Mouse (Mus musculus) lung, embryonic 15.5 days (tissue): ENCODE results near the gene Ubiad1. TPM values are rescaled to one million over a fixed set of nuclear protein-coding genes. Genes with fewer than 3 reads are reported as not detected.
A peak's percentile ranks its signal among the peaks of the same experiment; 100 is the strongest.

Source experiments
- ATAC-seq: fragments of 200-750 bp; cut with Nextera tagmentation; 2 replicates; pipeline ENCODE4 v1.8.0; 2017; ENCODE audit warnings: moderate number of reproducible peaks, borderline replicate concordance; ENCODE audit not compliant: low FRiP score, low TSS enrichment; ENCODE audit errors: extremely low read depth
- H3K27ac ChIP-seq: fragments of 300-500 bp; sonication (generic); 2 replicates; pipeline ENCODE4 v1.5.1; 2015; ENCODE audit warnings: moderate library complexity, mild to moderate bottlenecking, inconsistent platforms
- H3K27me3 ChIP-seq: fragments of 300-500 bp; sonication (generic); 2 replicates; pipeline ENCODE4 v1.6.1; 2015; ENCODE audit warnings: inconsistent platforms
- H3K36me3 ChIP-seq: fragments of 300-500 bp; sonication (generic); 2 replicates; pipeline ENCODE4 v1.6.1; 2015; ENCODE audit warnings: inconsistent platforms
- H3K4me1 ChIP-seq: fragments of 300-500 bp; sonication (generic); 2 replicates; pipeline ENCODE4 v1.6.1; 2015; ENCODE audit warnings: inconsistent platforms
- H3K4me2 ChIP-seq: fragments of 300-500 bp; sonication (generic); 2 replicates; pipeline ENCODE4 v1.6.1; 2015; ENCODE audit warnings: inconsistent platforms, mild to moderate bottlenecking, moderate library complexity
- H3K4me3 ChIP-seq: fragments of 300-500 bp; sonication (generic); 2 replicates; pipeline ENCODE4 v1.5.1; 2015; ENCODE audit warnings: mild to moderate bottlenecking, inconsistent platforms
- H3K9ac ChIP-seq: fragments of 300-500 bp; sonication (generic); 2 replicates; pipeline ENCODE4 v1.6.1; 2015; ENCODE audit warnings: inconsistent platforms
- H3K9me3 ChIP-seq: fragments of 300-500 bp; sonication (generic); 2 replicates; pipeline ENCODE4 v1.6.1; 2016; ENCODE audit warnings: inconsistent platforms
- WGBS: fragments of 180-500 bp; shearing (Covaris S2); methylation state at CpG from one replicate; pipeline ENCODE4 v1.1.7; 2015; 5-methylcytosine and 5-hydroxymethylcytosine counted together
- polyA plus RNA-seq: library from polyadenylated mRNA; unstranded; fragments of >200 nt; fragmentation: Nextera tagmentation; extraction: Ambion mirVana; gene quantifications from 2 replicates; pipeline ENCODE4 v1.2.1, GENCODE M21; 2015

Gene Ubiad1
- polyA plus RNA-seq, 1 experiment from 2014 or later: 25.5 TPM

- Histone ChIP-seq H3K27me3 (no peaks in the 10 kb centered on the region), H3K36me3 (peaks cover 9% of the 10 kb centered on the region), H3K9ac (peak within 1 kb of the TSS; percentile 89), H3K4me1 (peaks cover 23% of the 10 kb centered on the region), H3K27ac (peak within 1 kb of the TSS; percentile 53; the same call in 1 of the 2 replicates), H3K9me3 (no peaks in the 10 kb centered on the region), H3K4me3 (peak within 1 kb of the TSS; percentile 87), H3K4me2 (peak within 1 kb of the TSS; percentile 68)
- WGBS: under 1% methylated on average over 56 of the region's 56 CpGs
- ATAC-seq: peak; percentile 95
Measured at GRCm38 (mm10) chr4:148448179-148448852, 3.7 kb upstream of the Ubiad1 start, which contains the start of gene Mtor. Gene Mtor (plus strand): TSS chr4:148448611.

- H3K4me2 ChIP-seq: no peak overlapping the region
- WGBS: 89% methylated on average over 7 of the region's 7 CpGs
Measured at GRCm38 (mm10) chr4:148442598-148442997, 2.0 kb downstream of the Ubiad1 start.

GRCm38 (mm10) chr4:148441931-148442330, 2.6 kb downstream of the Ubiad1 start:
- no peak overlapping the region for H3K4me3 ChIP-seq
- H3K4me1 ChIP-seq: peaks cover 19% of the 10 kb centered on the region
- H3K27ac ChIP-seq: no peak overlapping the region
- no peaks in the 10 kb centered on the region for H3K27me3 ChIP-seq
- no peak for ATAC-seq
- H3K9me3 ChIP-seq: no peaks in the 10 kb centered on the region
- no peaks in the 10 kb centered on the region for H3K36me3 ChIP-seq
- H3K4me2 ChIP-seq: no peak overlapping the region
- 88% methylated on average over 5 of the region's 5 CpGs for WGBS
- H3K9ac ChIP-seq: no peak overlapping the region

More at GRCm38 (mm10) chr4:148442598-148442997, 2.0 kb downstream of the Ubiad1 start:
- H3K27me3 ChIP-seq: no peaks in the 10 kb centered on the region
- H3K4me3 ChIP-seq: no peak overlapping the region
- peaks cover 21% of the 10 kb centered on the region for H3K4me1 ChIP-seq
- no peak overlapping the region for H3K9ac ChIP-seq
- H3K27ac ChIP-seq: no peak overlapping the region
- ATAC-seq: no peak
- no peaks in the 10 kb centered on the region for H3K36me3 ChIP-seq
- H3K9me3 ChIP-seq: no peaks in the 10 kb centered on the region

GRCm38 (mm10) chr4:148435657-148436330, 8.8 kb downstream of the Ubiad1 start:
- H3K27me3 ChIP-seq: no peaks in the 10 kb centered on the region
- H3K4me2 ChIP-seq: no peak overlapping the region
- H3K9me3 ChIP-seq: no peaks in the 10 kb centered on the region
- no peak for ATAC-seq
- 71% methylated on average over 6 of the region's 6 CpGs for WGBS
- H3K4me1 ChIP-seq: no peaks in the 10 kb centered on the region
- H3K4me3 ChIP-seq: no peak overlapping the region
- H3K36me3 ChIP-seq: peaks cover 10% of the 10 kb centered on the region; the same call in 1 of the 2 replicates
- H3K27ac ChIP-seq: no peak overlapping the region
- no peak overlapping the region for H3K9ac ChIP-seq

GRCm38 (mm10) chr4:148435106-148435505, 9.5 kb downstream of the Ubiad1 start:
- H3K4me2 ChIP-seq: no peak overlapping the region
- H3K9ac ChIP-seq: no peak overlapping the region
- H3K36me3 ChIP-seq: peaks cover 10% of the 10 kb centered on the region; the same call in 1 of the 2 replicates
- no peaks in the 10 kb centered on the region for H3K4me1 ChIP-seq
- ATAC-seq: no peak
- no peak overlapping the region for H3K4me3 ChIP-seq
- no peaks in the 10 kb centered on the region for H3K27me3 ChIP-seq
- 75% methylated on average over 3 of the region's 3 CpGs for WGBS
- H3K27ac ChIP-seq: no peak overlapping the region
- H3K9me3 ChIP-seq: no peaks in the 10 kb centered on the region

GRCm38 (mm10) chr4:148434554-148434953, 10.0 kb downstream of the Ubiad1 start:
- ATAC-seq: no peak
- Histone ChIP-seq H3K36me3 (peaks cover 10% of the 10 kb centered on the region; the same call in 1 of the 2 replicates), H3K4me2 (no peak overlapping the region), H3K9me3 (no peaks in the 10 kb centered on the region), H3K4me3 (no peak overlapping the region), H3K27me3 (no peaks in the 10 kb centered on the region), H3K27ac (no peak overlapping the region), H3K4me1 (no peaks in the 10 kb centered on the region), H3K9ac (no peak overlapping the region)
- WGBS: 85% methylated on average over 4 of the region's 4 CpGs

- Histone ChIP-seq H3K36me3 (peaks cover 10% of the 10 kb centered on the region; the same call in 1 of the 2 replicates), H3K4me3 (no peak overlapping the region), H3K27ac (no peak overlapping the region), H3K9ac (no peak overlapping the region), H3K4me2 (no peak overlapping the region), H3K9me3 (no peaks in the 10 kb centered on the region), H3K4me1 (no peaks in the 10 kb centered on the region), H3K27me3 (no peaks in the 10 kb centered on the region)
- WGBS: 57% methylated on average over 5 of the region's 5 CpGs
- no peak for ATAC-seq
Measured at GRCm38 (mm10) chr4:148433813-148434212, 10.8 kb downstream of the Ubiad1 start.

- no peak for ATAC-seq
- Histone ChIP-seq H3K9ac (no peak overlapping the region), H3K9me3 (no peaks in the 10 kb centered on the region), H3K4me2 (no peak overlapping the region), H3K27me3 (no peaks in the 10 kb centered on the region), H3K36me3 (peaks cover 10% of the 10 kb centered on the region; the same call in 1 of the 2 replicates), H3K4me3 (no peak overlapping the region), H3K27ac (no peak overlapping the region), H3K4me1 (no peaks in the 10 kb centered on the region)
- WGBS: 69% methylated on average over 18 of the region's 18 CpGs
Measured at GRCm38 (mm10) chr4:148433336-148433735, 11.2 kb downstream of the Ubiad1 start.

GRCm38 (mm10) chr4:148432488-148432887, 12.1 kb downstream of the Ubiad1 start:
- no peak overlapping the region for H3K27ac ChIP-seq
- no peak for ATAC-seq
- H3K9ac ChIP-seq: no peak overlapping the region
- no peak overlapping the region for H3K4me3 ChIP-seq
- H3K9me3 ChIP-seq: no peaks in the 10 kb centered on the region
- no peaks in the 10 kb centered on the region for H3K4me1 ChIP-seq
- no peak overlapping the region for H3K4me2 ChIP-seq
- H3K27me3 ChIP-seq: no peaks in the 10 kb centered on the region
- H3K36me3 ChIP-seq: peaks cover 10% of the 10 kb centered on the region; the same call in 1 of the 2 replicates
- 75% methylated on average over 4 of the region's 4 CpGs for WGBS

GRCm38 (mm10) chr4:148430880-148431519, 13.6 kb downstream of the Ubiad1 start:
- 84% methylated on average over 11 of the region's 11 CpGs for WGBS
- Histone ChIP-seq H3K4me1 (no peaks in the 10 kb centered on the region), H3K27ac (no peak overlapping the region), H3K36me3 (peaks cover 8% of the 10 kb centered on the region; the same call in 1 of the 2 replicates), H3K9ac (no peak overlapping the region), H3K27me3 (no peaks in the 10 kb centered on the region), H3K4me2 (no peak overlapping the region), H3K4me3 (no peak overlapping the region), H3K9me3 (no peaks in the 10 kb centered on the region)
- no peak for ATAC-seq

- WGBS: 28% methylated on average over 6 of the region's 6 CpGs
- Histone ChIP-seq H3K4me3 (no peak overlapping the region), H3K27ac (no peak overlapping the region), H3K4me2 (no peak overlapping the region), H3K9ac (no peak overlapping the region), H3K36me3 (0 out of 2 replicates have a peak, but pooled peaks cover 2% of the 10 kb centered on the region), H3K9me3 (no peaks in the 10 kb centered on the region), H3K4me1 (no peaks in the 10 kb centered on the region), H3K27me3 (no peaks in the 10 kb centered on the region)
- ATAC-seq: peak; percentile 36; the same call in 1 of the 2 replicates
Measured at GRCm38 (mm10) chr4:148429686-148430085, 14.9 kb downstream of the Ubiad1 start.

GRCm38 (mm10) chr4:148429121-148429520, 15.4 kb downstream of the Ubiad1 start:
- Histone ChIP-seq H3K9me3 (no peaks in the 10 kb centered on the region), H3K4me1 (no peaks in the 10 kb centered on the region), H3K27ac (no peak overlapping the region), H3K4me2 (no peak overlapping the region), H3K9ac (no peak overlapping the region), H3K36me3 (no peaks in the 10 kb centered on the region), H3K4me3 (no peak overlapping the region), H3K27me3 (no peaks in the 10 kb centered on the region)
- WGBS: 83% methylated on average over 11 of the region's 11 CpGs
- no peak for ATAC-seq
